Mouse (Mus musculus) CH12.LX (cell line): ENCODE data around the gene Gars. TPM values are rescaled to one million over a fixed set of nuclear protein-coding genes. Genes with fewer than 3 reads are reported as not detected.
A peak's percentile ranks its signal among the peaks of the same experiment; 100 is the strongest.

Experiments
- DNase-seq: peaks from one replicate; pipeline ENCODE4 v3.0.0-alpha.2; 2013; ENCODE audit errors: extremely low read depth
- H3K27ac ChIP-seq: 2 replicates; pipeline ENCODE4 v1.5.1; 2012; ENCODE audit warnings: low read depth, mild to moderate bottlenecking, control low read depth, moderate library complexity; ENCODE audit not compliant: insufficient read depth
- H3K27me3 ChIP-seq: replicated peaks from 2 replicates; pipeline ENCODE3; 2012; ENCODE audit warnings: inconsistent platforms
- H3K36me3 ChIP-seq, 2 experiments: replicated peaks in 1 of 2; 2 replicates each; pipeline versions ENCODE3 to v1.6.1; 2012; ENCODE audit warnings: inconsistent platforms in 1 of 2, low read length in 1 of 2, mild to moderate bottlenecking in 1 of 2, mixed read lengths in 1 of 2, moderate library complexity in 1 of 2; ENCODE audit not compliant: control insufficient read depth in 1 of 2, insufficient read depth in 1 of 2
- H3K4me1 ChIP-seq, 2 experiments: 2 replicates each; pipeline ENCODE4 v1.6.1; 2012; ENCODE audit warnings: inconsistent platforms in 1 of 2, moderate library complexity in 1 of 2; ENCODE audit not compliant: insufficient read depth in 2 of 2, control insufficient read depth in 1 of 2
- H3K4me2 ChIP-seq: 2 replicates; pipeline ENCODE4 v1.6.1; 2012; ENCODE audit warnings: low read depth, mild to moderate bottlenecking, control low read depth; ENCODE audit not compliant: poor library complexity, insufficient read depth, severe bottlenecking
- H3K4me3 ChIP-seq, 3 experiments: fragments of 150-350 bp in 1 of 3; sonication (generic) in 1 of 3; replicated peaks in 1 of 3; 2 replicates each; pipeline versions ENCODE3 to v1.5.1; 2011 to 2012; ENCODE audit warnings: low read depth in 2 of 3, low read length in 2 of 3, mild to moderate bottlenecking in 2 of 3, moderate library complexity in 2 of 3, control low read depth in 1 of 3, improper control_type of control experiment in 1 of 3, inconsistent platforms in 1 of 3, mixed read lengths in 1 of 3; ENCODE audit not compliant: poor library complexity in 1 of 3
- H3K79me2 ChIP-seq: replicated peaks from 2 replicates; pipeline ENCODE4 v1.6.1; 2012; ENCODE audit warnings: mild to moderate bottlenecking, moderate library complexity; ENCODE audit not compliant: control insufficient read depth, poor library complexity, insufficient read depth, severe bottlenecking; ENCODE audit errors: extremely low read depth
- H3K9ac ChIP-seq: 2 replicates; pipeline ENCODE4 v1.6.1; 2012; ENCODE audit warnings: low read depth, mild to moderate bottlenecking, control low read depth, moderate library complexity; ENCODE audit not compliant: insufficient read depth
- H3K9me3 ChIP-seq: replicated peaks from 2 replicates; pipeline ENCODE3; 2012; ENCODE audit warnings: low read length, inconsistent platforms, mixed read lengths
- BHLHE40 ChIP-seq: IDR thresholded peaks from 2 replicates; pipeline ENCODE4 v1.6.1; 2011; ENCODE audit warnings: mild to moderate bottlenecking, low read depth, low read length, improper control_type of control experiment
- CTCF ChIP-seq, 2 experiments: IDR thresholded peaks in 1 of 2; conservative IDR thresholded peaks in 1 of 2; 2 replicates each; pipeline ENCODE4 v1.5.1; 2011 to 2012; ENCODE audit warnings: low read depth in 2 of 2, low read length in 2 of 2, improper control_type of control experiment in 1 of 2, inconsistent platforms in 1 of 2, mild to moderate bottlenecking in 1 of 2, moderate library complexity in 1 of 2
- EP300 ChIP-seq: IDR thresholded peaks from 2 replicates; pipeline ENCODE4 v1.6.1; 2011; ENCODE audit warnings: low read length, improper control_type of control experiment
- GABPA ChIP-seq: IDR thresholded peaks from 2 replicates; pipeline ENCODE4 v1.6.1; 2012; ENCODE audit warnings: low read depth, low read length, improper control_type of control experiment, inconsistent platforms; ENCODE audit not compliant: insufficient replicate concordance
- HCFC1 ChIP-seq: IDR thresholded peaks from 2 replicates; pipeline ENCODE4 v1.6.1; 2012; ENCODE audit warnings: low read depth, mild to moderate bottlenecking, inconsistent platforms, low read length, improper control_type of control experiment
- KAT2A ChIP-seq: IDR thresholded peaks from 2 replicates; pipeline ENCODE4 v1.6.1; 2012; ENCODE audit warnings: low read length, improper control_type of control experiment, inconsistent platforms; ENCODE audit not compliant: insufficient replicate concordance
- MEF2A ChIP-seq: IDR thresholded peaks from 2 replicates; pipeline ENCODE4 v1.6.1; 2014; ENCODE audit warnings: low read depth, mild to moderate bottlenecking, inconsistent platforms, low read length, improper control_type of control experiment, borderline replicate concordance
- MXI1 ChIP-seq: IDR thresholded peaks from 2 replicates; pipeline ENCODE4 v1.6.1; 2011; ENCODE audit warnings: mild to moderate bottlenecking, low read depth, low read length, improper control_type of control experiment
- PAX5 ChIP-seq: IDR thresholded peaks from 2 replicates; pipeline ENCODE4 v1.6.1; 2012; ENCODE audit warnings: low read length, inconsistent platforms, mixed read lengths
- RAD21 ChIP-seq: IDR thresholded peaks from 2 replicates; pipeline ENCODE4 v1.6.1; 2011; ENCODE audit warnings: low read depth, mild to moderate bottlenecking, low read length, improper control_type of control experiment, moderate library complexity
- SMC3 ChIP-seq: IDR thresholded peaks from 2 replicates; pipeline ENCODE4 v1.6.1; 2011; ENCODE audit warnings: low read depth, low read length, improper control_type of control experiment
- TBP ChIP-seq: conservative IDR thresholded peaks from 2 replicates; pipeline ENCODE4 v1.6.1; 2011; ENCODE audit warnings: low read depth, low read length, improper control_type of control experiment
- UBTF ChIP-seq: IDR thresholded peaks from 2 replicates; pipeline ENCODE4 v1.6.1; 2012; ENCODE audit warnings: low read depth, mild to moderate bottlenecking, inconsistent platforms, low read length, improper control_type of control experiment, moderate library complexity
- ZNF384 ChIP-seq: IDR thresholded peaks from 2 replicates; pipeline ENCODE4 v1.6.1; 2012; ENCODE audit warnings: low read depth, low read length, improper control_type of control experiment, inconsistent platforms
- dilution Hi-C: fragments of 300-500 bp; cut with MboI; formaldehyde crosslinking; loops from 2 replicates; pipeline ENCODE4 v1.14.3; 2020; ENCODE audit warnings: low sequenced_read_pairs; ENCODE audit not compliant: extremely low pct_unique_long_range_greater_than_20kb, extremely low pct_ligation_motif_present
- in situ Hi-C: fragments of 300-500 bp; cut with MboI; formaldehyde crosslinking; loops from 3 replicates; pipeline ENCODE4 v1.14.3; 2019; ENCODE audit warnings: low sequenced_read_pairs, low pct_ligation_motif_present, low pct_unique_long_range_greater_than_20kb, mixed read lengths
- polyA plus RNA-seq: library from polyadenylated mRNA; unstranded; fragments of >175 nt; gene quantifications from 2 replicates; pipeline ENCODE4 v1.2.1, GENCODE M21; 2012; ENCODE audit warnings: low read depth; ENCODE audit not compliant: insufficient read length
- total RNA-seq, 2 experiments: library from RNA; depleted of rRNA; stranded (reverse); fragments of 300-350 nt in 1 of 2; fragments of >200 nt in 1 of 2; gene quantifications; 2 replicates each; pipeline ENCODE4 v1.2.3; 2012 to 2014

Gars gene
- total and polyA plus RNA-seq, 3 experiments = 329 to 457 (median 341) TPM

DNA sequence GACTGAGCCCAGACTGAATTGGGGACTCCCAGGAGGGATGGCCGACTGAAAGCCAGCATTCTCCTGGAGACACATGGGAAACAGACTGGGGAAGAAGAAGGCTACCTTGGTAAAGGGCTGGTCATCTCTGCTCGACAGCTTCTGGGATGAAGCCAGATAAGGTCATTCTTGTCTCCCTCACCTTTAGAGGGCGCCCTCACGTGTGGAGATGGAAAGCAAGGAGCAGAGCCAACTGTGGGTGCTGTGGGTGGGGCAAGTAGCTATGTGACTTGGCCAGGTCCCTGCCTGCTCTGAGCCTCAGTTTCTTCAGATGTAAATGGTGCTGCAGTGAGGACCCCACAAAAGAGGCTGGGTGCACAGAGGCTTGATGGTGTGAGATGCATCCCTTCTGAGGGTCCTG is 52.8 kb downstream of the Gars start:
- peaks cover 1% of the 10 kb centered on the region for H3K27me3 ChIP-seq
- no peak overlapping the region for H3K27ac ChIP-seq
- DNase-seq = no peak
- H3K4me3 ChIP-seq = no peak overlapping the region
- no peak overlapping the region for H3K9ac ChIP-seq
- in situ Hi-C loops (no loop called here), dilution Hi-C loops (no loop called here)
- H3K79me2 ChIP-seq = no peaks in the 10 kb centered on the region
- no peak overlapping the region for H3K4me2 ChIP-seq
- TF ChIP-seq UBTF = no peak
- peak in 1 of 2 experiments; percentile 55; a peak in 2 of 4 replicates for TF ChIP-seq CTCF (conservative IDR thresholded peaks at IDR 0.05 in 1 of 2, IDR thresholded peaks at IDR 0.05 in 1 of 2; ENCODE audit: low read depth in 2 of 2, low read length in 2 of 2)
- TF ChIP-seq RAD21 = peak; percentile 17
- peak; percentile 32 for TF ChIP-seq SMC3
- H3K4me1 ChIP-seq = peaks cover 0 to 8% of the 10 kb centered on the region in 2 experiments; a peak in 3 of 4 replicates
- no peaks in the 10 kb centered on the region for H3K36me3 ChIP-seq
- no peaks in the 10 kb centered on the region for H3K9me3 ChIP-seq

DNA sequence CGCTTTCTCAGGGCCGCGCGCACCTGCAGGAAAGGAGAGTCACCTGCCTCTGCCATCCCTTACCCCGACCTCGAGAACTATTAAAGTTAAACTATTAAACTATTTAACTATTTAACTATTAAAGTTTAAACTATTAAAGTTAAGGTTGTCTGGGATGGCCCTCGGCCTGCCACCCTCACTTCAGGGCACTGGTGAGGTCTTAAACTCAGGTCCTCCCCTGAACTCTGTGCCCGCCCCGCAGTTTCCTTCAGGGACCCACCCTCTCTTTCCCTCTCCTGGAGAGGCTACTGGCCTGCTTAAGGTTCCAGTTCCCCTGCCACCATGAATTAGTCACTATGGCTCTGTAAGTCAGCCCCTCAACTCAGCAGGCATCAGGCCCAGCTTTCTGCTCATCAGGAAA is 53.6 kb downstream of the Gars start:
- Histone ChIP-seq H3K4me2 (no peak overlapping the region), H3K4me1 (peaks cover 0 to under 1% of the 10 kb centered on the region in 2 experiments; a peak in 2 of 4 replicates), H3K36me3 (no peaks in the 10 kb centered on the region), H3K79me2 (no peaks in the 10 kb centered on the region), H3K9me3 (no peaks in the 10 kb centered on the region), H3K27ac (no peak overlapping the region), H3K27me3 (peaks cover 1% of the 10 kb centered on the region), H3K9ac (no peak overlapping the region), H3K4me3 (no peak overlapping the region)
- TF ChIP-seq MEF2A (no peak), PAX5 (no peak), TBP (no peak), EP300 (no peak), KAT2A (no peak), MXI1 (no peak)
- DNase-seq = no peak
- dilution Hi-C loops (no loop called here), in situ Hi-C loops (no loop called here)

- Histone ChIP-seq H3K27ac (no peak overlapping the region), H3K79me2 (no peaks in the 10 kb centered on the region), H3K9ac (no peak overlapping the region), H3K36me3 (no peaks in the 10 kb centered on the region), H3K9me3 (no peaks in the 10 kb centered on the region), H3K4me1 (peaks cover 0 to 10% of the 10 kb centered on the region in 2 experiments; a peak in 2 of 4 replicates), H3K27me3 (peaks cover 5% of the 10 kb centered on the region), H3K4me2 (no peak overlapping the region), H3K4me3 (no peak overlapping the region)
- TF ChIP-seq PAX5 = no peak
- TF ChIP-seq ZNF384 = no peak
- no peak for TF ChIP-seq GABPA
- no peak for TF ChIP-seq KAT2A
- no peak for TF ChIP-seq HCFC1
- TF ChIP-seq BHLHE40 = no peak
- in situ Hi-C loops = no loop called here
- DNase-seq = no peak
- dilution Hi-C loops = no loop called here
Observed at GRCm38 (mm10) chr6:55093431-55094146, 55.8 kb downstream of the Gars start.
